Mouse (Mus musculus) kidney, adult 2 months (tissue): ENCODE data around the gene Ripk3. TPM values are rescaled to one million over a fixed set of nuclear protein-coding genes. Genes with fewer than 3 reads are reported as not detected.

Experiments used
- DNase-seq: peaks from one replicate; pipeline ENCODE4 v3.0.0; 2021
- H3K27ac ChIP-seq: fragments of 200-500 bp; 2 replicates; pipeline ENCODE4 v1.5.1; 2012; ENCODE audit warnings: low read depth, low read length, control low read depth, inconsistent platforms; ENCODE audit not compliant: insufficient read depth
- H3K27me3 ChIP-seq: fragments of 200-500 bp; replicated peaks from 2 replicates; pipeline ENCODE4 v1.6.1; 2012; ENCODE audit warnings: mild to moderate bottlenecking, moderate library complexity, low read length, inconsistent platforms; ENCODE audit not compliant: control insufficient read depth, insufficient read depth
- H3K36me3 ChIP-seq: fragments of 200-500 bp; 2 replicates; pipeline ENCODE4 v1.6.1; 2012; ENCODE audit warnings: mild to moderate bottlenecking, moderate library complexity, low read length, inconsistent platforms; ENCODE audit not compliant: control insufficient read depth, insufficient read depth
- H3K4me1 ChIP-seq: fragments of 200-500 bp; 2 replicates; pipeline ENCODE4 v1.6.1; 2011; ENCODE audit warnings: low read length; ENCODE audit not compliant: control insufficient read depth, insufficient read depth
- H3K4me3 ChIP-seq: fragments of 200-500 bp; 2 replicates; pipeline ENCODE4 v1.5.1; 2011; ENCODE audit warnings: mild to moderate bottlenecking, low read depth, low read length, control low read depth; ENCODE audit not compliant: insufficient read depth
- CTCF ChIP-seq: fragments of 200-500 bp; conservative IDR thresholded peaks from 2 replicates; pipeline ENCODE4 v1.5.1; 2011; ENCODE audit warnings: low read depth, mild to moderate bottlenecking, control low read depth, low read length, moderate library complexity, mixed read lengths; ENCODE audit not compliant: insufficient read depth, insufficient read length
- POLR2A ChIP-seq: fragments of 200-500 bp; IDR thresholded peaks from one replicate; pipeline ENCODE4 v1.6.1; 2011; ENCODE audit warnings: low read depth, low read length, control low read depth
- WGBS: fragments of 180-500 bp; shearing (Covaris S2); methylation state at CpG from one replicate; pipeline ENCODE4 v1.1.7; 2018; 5-methylcytosine and 5-hydroxymethylcytosine counted together
- polyA plus RNA-seq: library from polyadenylated mRNA; depleted of rRNA; stranded (reverse); fragments of >200 nt; gene quantifications from 2 replicates; pipeline ENCODE4 v1.2.3, GENCODE M21; 2012; rRNA removed

Gene Ripk3
- polyA plus RNA-seq, 1 experiment: 4.7 TPM

GRCm38 (mm10) chr14:55735758-55736157 is 52.9 kb downstream of the Ripk3 start:
- H3K27ac ChIP-seq: no peak overlapping the region
- no peak overlapping the region for H3K4me3 ChIP-seq
- H3K36me3 ChIP-seq: peaks cover 1% of the 10 kb centered on the region
- no peak for TF ChIP-seq CTCF
- no peak for TF ChIP-seq POLR2A
- no peaks in the 10 kb centered on the region for H3K27me3 ChIP-seq
- DNase-seq: no peak
- 69% methylated on average over 4 of the region's 4 CpGs for WGBS
- H3K4me1 ChIP-seq: peaks cover 14% of the 10 kb centered on the region; the same call in 1 of the 2 replicates

GRCm38 (mm10) chr14:55735334-55735733 is 53.3 kb downstream of the Ripk3 start:
- TF ChIP-seq POLR2A (no peak), CTCF (no peak)
- Histone ChIP-seq H3K27me3 (no peaks in the 10 kb centered on the region), H3K4me3 (no peak overlapping the region), H3K4me1 (peaks cover 14% of the 10 kb centered on the region; the same call in 1 of the 2 replicates), H3K27ac (no peak overlapping the region), H3K36me3 (peaks cover 1% of the 10 kb centered on the region)
- 25% methylated on average over 3 of the region's 3 CpGs for WGBS
- no peak for DNase-seq

Other genes with a start within 250 kb of the Ripk3 start
- gene Pck2, start 248.6 kb downstream of the Ripk3 start, polyA plus RNA-seq: 22.9 and 27.4 TPM in 2 replicates
- 223 and 243 TPM in 2 replicates for gene Dcaf11, start 228.9 kb downstream of the Ripk3 start, polyA plus RNA-seq
- 0.75 and 1.4 TPM in 2 replicates for gene A730061H03Rik, start 228.5 kb downstream of the Ripk3 start, polyA plus RNA-seq
- gene Fitm1, start 213.2 kb downstream of the Ripk3 start, polyA plus RNA-seq: 115 and 116 TPM in 2 replicates
- gene Psme1, start 210.7 kb downstream of the Ripk3 start, polyA plus RNA-seq: 60.5 and 77.5 TPM in 2 replicates
- gene Emc9, start 203.6 kb downstream of the Ripk3 start, polyA plus RNA-seq: 21.9 and 24.9 TPM in 2 replicates
- gene Psme2, start 197.8 kb downstream of the Ripk3 start, polyA plus RNA-seq: 53.1 and 60.2 TPM in 2 replicates
- gene Rnf31, start 197.2 kb downstream of the Ripk3 start, polyA plus RNA-seq: 27.0 and 27.6 TPM in 2 replicates
- gene Irf9, start 185.3 kb downstream of the Ripk3 start, polyA plus RNA-seq: 36.9 and 39.9 TPM in 2 replicates
- 11.4 and 13.3 TPM in 2 replicates for gene Rec8, start 170.8 kb downstream of the Ripk3 start, polyA plus RNA-seq
- 69.7 and 84.9 TPM in 2 replicates for gene Ipo4, start 152.9 kb downstream of the Ripk3 start, polyA plus RNA-seq
- gene Gm49378, start 151.0 kb downstream of the Ripk3 start, polyA plus RNA-seq: 3.2 and 4.0 TPM in 2 replicates
- gene Tm9sf1, start 145.1 kb downstream of the Ripk3 start, polyA plus RNA-seq: 109 and 110 TPM in 2 replicates
- 0.67 and 0.79 TPM in 2 replicates for gene Tssk4, start 138.7 kb downstream of the Ripk3 start, polyA plus RNA-seq
- 22.4 and 27.2 TPM in 2 replicates for gene Mdp1, start 128.4 kb downstream of the Ripk3 start, polyA plus RNA-seq
- gene Gmpr2, start 116.9 kb downstream of the Ripk3 start, polyA plus RNA-seq: 18.7 and 21.7 TPM in 2 replicates
- gene Nedd8, start 116.7 kb downstream of the Ripk3 start, polyA plus RNA-seq: 321 and 438 TPM in 2 replicates
- 9.9 and 10.2 TPM in 2 replicates for gene Tinf2, start 107.0 kb downstream of the Ripk3 start, polyA plus RNA-seq
- 29.6 and 30.1 TPM in 2 replicates for gene Tgm1, start 74.9 kb downstream of the Ripk3 start, polyA plus RNA-seq
- gene Rabggta, start 66.6 kb downstream of the Ripk3 start, polyA plus RNA-seq: 70.0 and 86.9 TPM in 2 replicates
- 223 and 228 TPM in 2 replicates for gene Dhrs1, start 43.2 kb downstream of the Ripk3 start, polyA plus RNA-seq
- gene Nop9, start 43.2 kb downstream of the Ripk3 start, polyA plus RNA-seq: 12.9 and 16.1 TPM in 2 replicates
- gene Cideb, start 30.4 kb downstream of the Ripk3 start, polyA plus RNA-seq: 485 and 513 TPM in 2 replicates
- 0.56 and 0.76 TPM in 2 replicates for gene Ltb4r2, start 27.4 kb downstream of the Ripk3 start, polyA plus RNA-seq
- 0.75 and 1.1 TPM in 2 replicates for gene Ltb4r1, start 22.9 kb downstream of the Ripk3 start, polyA plus RNA-seq
- gene Adcy4, start 4.8 kb downstream of the Ripk3 start, polyA plus RNA-seq: 16.8 and 16.9 TPM in 2 replicates
- gene Nfatc4, start 34.3 kb upstream of the Ripk3 start, polyA plus RNA-seq: 4.3 and 5.0 TPM in 2 replicates
- 6.6 and 7.6 TPM in 2 replicates for gene Nynrin, start 65.1 kb upstream of the Ripk3 start, polyA plus RNA-seq
- 0.08 and 0.13 TPM in 2 replicates for gene Cbln3, start 95.5 kb upstream of the Ripk3 start, polyA plus RNA-seq
- 11.1 and 11.9 TPM in 2 replicates for gene Khnyn, start 96.1 kb upstream of the Ripk3 start, polyA plus RNA-seq
- 132 and 133 TPM in 2 replicates for gene Sdr39u1, start 111.4 kb upstream of the Ripk3 start, polyA plus RNA-seq
- 0.42 and 0.99 TPM in 2 replicates for gene Cma1, start 155.8 kb upstream of the Ripk3 start, polyA plus RNA-seq
- gene Cma2, start 162.1 kb upstream of the Ripk3 start, polyA plus RNA-seq: not detected in 2 replicates
- not detected in 2 replicates for gene Mcpt1, start 229.1 kb upstream of the Ripk3 start, polyA plus RNA-seq
- gene Mcpt9, start 241.6 kb upstream of the Ripk3 start, polyA plus RNA-seq: not detected in 2 replicates